Mouse (Mus musculus) heart, postnatal 0 days (tissue): Measurements from ENCODE around the gene Zic4. TPM values are rescaled to one million over a fixed set of nuclear protein-coding genes. Genes with fewer than 3 reads are reported as not detected.

ENCODE experiments used
- ATAC-seq: fragments of 200-750 bp; cut with Nextera tagmentation; 2 replicates; pipeline ENCODE4 v1.8.0; 2017; ENCODE audit warnings: low read depth, moderate number of reproducible peaks, moderate library complexity; ENCODE audit not compliant: insufficient read depth
- DNase-seq: peaks from one replicate; pipeline ENCODE4 v3.0.0-alpha.2; 2016; ENCODE audit warnings: low spot score
- H3K27ac ChIP-seq: fragments of 300-500 bp; sonication (generic); 2 replicates; pipeline ENCODE4 v1.5.1; 2014; ENCODE audit warnings: low read depth, mild to moderate bottlenecking
- H3K27me3 ChIP-seq: fragments of 300-500 bp; sonication (generic); 2 replicates; pipeline ENCODE4 v1.6.1; 2014; ENCODE audit warnings: low read length, mixed read lengths; ENCODE audit not compliant: control insufficient read depth, insufficient read depth
- H3K36me3 ChIP-seq: fragments of 300-500 bp; sonication (generic); replicated peaks from 2 replicates; pipeline ENCODE4 v1.6.1; 2014; ENCODE audit warnings: low read length, mixed read lengths; ENCODE audit not compliant: control insufficient read depth, insufficient read depth
- H3K4me1 ChIP-seq: fragments of 300-500 bp; sonication (generic); 2 replicates; pipeline ENCODE4 v1.6.1; 2014; ENCODE audit warnings: antibody characterized with exemption; ENCODE audit not compliant: control insufficient read depth, insufficient read depth
- H3K4me2 ChIP-seq: fragments of 300-500 bp; sonication (generic); 2 replicates; pipeline ENCODE4 v1.6.1; 2014; ENCODE audit warnings: low read depth, mild to moderate bottlenecking, low read length, moderate library complexity
- H3K4me3 ChIP-seq: fragments of 300-500 bp; sonication (generic); 2 replicates; pipeline ENCODE4 v1.5.1; 2014; ENCODE audit warnings: low read depth, low read length
- H3K9ac ChIP-seq: fragments of 300-500 bp; sonication (generic); replicated peaks from 2 replicates; pipeline ENCODE4 v1.6.1; 2014; ENCODE audit warnings: low read depth, low read length, mixed read lengths
- H3K9me3 ChIP-seq: fragments of 300-500 bp; sonication (generic); replicated peaks from 2 replicates; pipeline ENCODE4 v1.6.1; 2016; ENCODE audit warnings: low read length; ENCODE audit not compliant: control insufficient read depth
- CTCF ChIP-seq: IDR thresholded peaks from 2 replicates; pipeline ENCODE4 v1.5.1; 2016; ENCODE audit warnings: antibody characterized with exemption, control low read depth, low read depth
- EP300 ChIP-seq: IDR thresholded peaks from 2 replicates; pipeline ENCODE4 v1.6.1; 2016; ENCODE audit warnings: antibody characterized with exemption, low read depth
- WGBS: fragments of 180-500 bp; shearing (Covaris S2); extraction: QIAGEN DNeasy Blood & Tissue Kit; methylation state at CpG from one replicate; pipeline ENCODE4 v1.1.7; 2014; 5-methylcytosine and 5-hydroxymethylcytosine counted together
- polyA plus RNA-seq: library from polyadenylated mRNA; unstranded; fragments of >200 nt; fragmentation: Nextera tagmentation; extraction: Ambion mirVana; gene quantifications from 2 replicates; pipeline ENCODE4 v1.2.1, GENCODE M21; 2015
- total RNA-seq: library from RNA; depleted of rRNA; stranded (reverse); fragments of >200 nt; gene quantifications from 2 replicates; pipeline ENCODE4 v1.2.3, GENCODE M21; 2014; ENCODE audit warnings: low replicate concordance

Gene Zic4
- total and polyA plus RNA-seq, 2 experiments from 2014 or later = not detected

GRCm38 (mm10) chr9:91355270-91355589 lies 7.0 kb upstream of the Zic4 start:
- Histone ChIP-seq H3K9me3 (no peaks in the 10 kb centered on the region; the same call in 1 of the 2 replicates), H3K36me3 (no peaks in the 10 kb centered on the region), H3K27me3 (peaks cover 96% of the 10 kb centered on the region), H3K9ac (no peak overlapping the region), H3K4me1 (0 out of 2 replicates have a peak, but pooled peaks cover 5% of the 10 kb centered on the region), H3K27ac (no peak overlapping the region), H3K4me3 (peak overlapping the region; percentile 33), H3K4me2 (peak overlapping the region; percentile 39)
- no peak for ATAC-seq
- TF ChIP-seq EP300 = no peak
- no peak for TF ChIP-seq CTCF
- 1% methylated on average over 7 of the region's 7 CpGs for WGBS
- DNase-seq = no peak

DNA sequence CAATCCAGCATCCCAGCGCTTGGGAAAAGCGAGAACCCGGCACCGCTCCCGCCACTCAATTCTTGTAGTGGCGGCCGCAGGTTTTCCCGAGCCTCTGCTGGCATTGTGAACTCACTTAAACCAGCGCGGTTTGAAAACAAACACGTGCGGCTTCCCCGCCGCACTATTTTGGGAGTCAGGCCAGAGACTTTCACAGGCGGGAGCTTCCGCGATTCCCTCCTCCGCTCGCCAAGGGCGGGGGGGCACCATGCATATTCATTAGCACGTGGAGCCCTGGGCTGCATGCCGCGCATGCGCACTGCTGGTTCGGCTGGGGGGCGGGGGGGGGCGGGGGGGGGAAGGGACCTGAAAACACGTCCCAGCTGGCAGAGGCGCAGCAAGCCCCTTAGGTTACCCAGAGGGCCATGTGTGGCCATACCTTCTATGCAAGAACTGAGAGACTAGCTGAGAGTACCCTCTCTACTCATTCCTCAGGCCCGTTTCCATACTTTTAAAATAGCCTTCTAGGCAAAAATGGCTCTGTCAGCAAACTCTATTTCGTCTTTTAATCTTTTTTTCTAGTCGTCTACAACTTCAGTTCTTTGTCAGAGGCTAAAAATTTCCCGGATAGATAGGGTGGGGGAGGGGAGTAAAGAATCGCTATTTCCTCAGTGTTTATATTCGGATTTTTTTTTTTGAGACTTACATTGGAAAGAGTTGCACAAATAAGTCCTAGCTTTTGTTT lies 6.4 kb upstream of the Zic4 start:
- DNase-seq (no peak), ATAC-seq (no peak; the same call in 1 of the 2 replicates)
- Histone ChIP-seq H3K36me3 (no peaks in the 10 kb centered on the region), H3K9me3 (no peaks in the 10 kb centered on the region; the same call in 1 of the 2 replicates), H3K27ac (no peak overlapping the region), H3K4me2 (peak overlapping the region; percentile 39), H3K27me3 (peaks cover 96% of the 10 kb centered on the region), H3K4me3 (peak overlapping the region; percentile 33), H3K9ac (no peak overlapping the region), H3K4me1 (0 out of 2 replicates have a peak, but pooled peaks cover 5% of the 10 kb centered on the region)
- 2% methylated on average over 31 of the region's 35 CpGs for WGBS
- no peak for TF ChIP-seq CTCF
- no peak for TF ChIP-seq EP300

DNA sequence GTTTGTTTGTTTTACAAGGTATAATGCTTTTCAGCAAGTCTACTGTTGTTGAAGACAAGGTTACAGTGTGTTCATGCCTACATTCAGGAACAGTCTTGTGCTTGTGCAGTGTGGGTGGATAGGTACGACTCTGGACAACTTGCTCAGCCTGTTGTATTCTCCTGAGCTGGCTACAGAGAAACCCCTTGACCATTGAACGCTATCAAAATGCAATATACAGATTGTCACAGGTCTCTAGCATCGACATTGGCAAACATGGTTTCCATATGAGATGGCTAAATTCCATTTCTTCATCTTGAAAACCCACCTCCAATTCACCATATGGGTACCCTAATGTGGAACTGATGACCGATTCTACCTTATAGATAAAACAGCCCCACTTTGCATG lies 5.9 kb upstream of the Zic4 start:
- Histone ChIP-seq H3K4me1 (0 out of 2 replicates have a peak, but pooled peaks cover 5% of the 10 kb centered on the region), H3K9ac (no peak overlapping the region), H3K27ac (no peak overlapping the region), H3K36me3 (no peaks in the 10 kb centered on the region), H3K27me3 (peaks cover 96% of the 10 kb centered on the region), H3K4me3 (no peak overlapping the region), H3K4me2 (no peak overlapping the region), H3K9me3 (no peaks in the 10 kb centered on the region; the same call in 1 of the 2 replicates)
- 13% methylated on average over 4 of the region's 4 CpGs for WGBS
- no peak for DNase-seq
- TF ChIP-seq EP300 (no peak), CTCF (no peak)
- no peak for ATAC-seq

- H3K4me3 ChIP-seq = no peak overlapping the region
- peaks cover 11% of the 10 kb centered on the region; the same call in 1 of the 2 replicates for H3K4me1 ChIP-seq
- H3K4me2 ChIP-seq = no peak overlapping the region
- H3K27me3 ChIP-seq = peaks cover 96% of the 10 kb centered on the region
- H3K27ac ChIP-seq = no peak overlapping the region
- WGBS = 9% methylated on average over 3 of the region's 3 CpGs
- no peak overlapping the region for H3K9ac ChIP-seq
- TF ChIP-seq EP300 = no peak
- TF ChIP-seq CTCF = no peak
- DNase-seq = no peak
- no peaks in the 10 kb centered on the region for H3K36me3 ChIP-seq
- no peak for ATAC-seq
- H3K9me3 ChIP-seq = no peaks in the 10 kb centered on the region; the same call in 1 of the 2 replicates
Measured at GRCm38 (mm10) chr9:91357321-91357720, 4.9 kb upstream of the Zic4 start.

GRCm38 (mm10) chr9:91358851-91359687 lies 3.1 kb upstream of the Zic4 start:
- Histone ChIP-seq H3K27ac (no peak overlapping the region), H3K4me1 (peaks cover 12% of the 10 kb centered on the region; the same call in 1 of the 2 replicates), H3K4me3 (no peak overlapping the region), H3K27me3 (peaks cover 96% of the 10 kb centered on the region), H3K9ac (no peak overlapping the region), H3K36me3 (no peaks in the 10 kb centered on the region), H3K4me2 (no peak overlapping the region), H3K9me3 (0 out of 2 replicates have a peak, but pooled peaks cover 5% of the 10 kb centered on the region)
- DNase-seq = no peak
- no peak for TF ChIP-seq CTCF
- TF ChIP-seq EP300 = no peak
- no peak for ATAC-seq
- WGBS = 13% methylated on average over 10 of the region's 10 CpGs
